In the genomic region with DNA sequence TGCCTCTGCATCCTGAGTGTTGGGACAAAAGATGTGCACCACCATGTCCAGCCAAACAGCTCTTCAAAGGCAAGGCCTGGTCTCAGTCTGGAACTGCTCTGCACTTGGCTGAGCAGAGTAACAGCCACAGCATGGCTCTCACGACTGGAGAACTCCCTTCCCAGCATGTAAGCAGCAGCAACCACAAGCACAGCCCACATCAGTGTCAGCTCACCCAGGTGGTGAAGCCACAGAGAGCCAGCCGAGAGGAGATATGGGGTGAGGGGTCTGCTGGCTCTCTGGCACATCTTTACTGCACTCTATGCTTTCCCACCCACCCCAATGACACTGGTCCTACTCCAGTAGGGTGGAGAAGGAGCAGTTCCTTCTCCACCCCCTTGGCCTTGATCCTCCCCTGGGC, we compare ENCODE assay signal across 24 mouse cellular contexts. TPM values are rescaled to one million over a fixed set of nuclear protein-coding genes. Genes with fewer than 3 reads are reported as not detected.
DNase-seq lines count a peak whose midpoint lies in the region; ATAC-seq and TF ChIP-seq lines count a peak whose summit lies in the region.
"Had no signal": no experiment of that assay in that cellular context is flagged by ENCODE, and none has a peak within 500 bp of the region (broad histone marks: within the 10 kb centered on the region; RNA-seq: fewer than 3 reads in every experiment).

No protein-coding gene starts in this region.

- no peak for TF ChIP-seq POLR2A in thymus, adult 2 months (IDR thresholded peaks at IDR 0.05; ENCODE audit: control insufficient read depth, extremely low read depth, insufficient read depth, low read length, poor library complexity)

- intact Hi-C loops in heart, postnatal 25 days (cut with DNase I), result no loop called here

- no peaks in the 10 kb centered on the region for H3K27me3 ChIP-seq in heart, embryonic 16.5 days (ENCODE audit: control insufficient read depth, insufficient read depth, low read length)
- H3K27me3 ChIP-seq in midbrain, embryonic 11.5 days (ENCODE audit: control insufficient read depth, insufficient read depth, low read length), result no peaks in the 10 kb centered on the region
- H3K27me3 ChIP-seq in midbrain, embryonic 15.5 days (replicated peaks), result no peaks in the 10 kb centered on the region
- no peaks in the 10 kb centered on the region for H3K27me3 ChIP-seq in thymus, adult 2 months (ENCODE audit: control insufficient read depth, insufficient read depth, low read length)
- H3K27me3 ChIP-seq: embryonic facial prominence, embryonic 15.5 days; forebrain, embryonic 13.5 days; limb, embryonic 12.5 days; midbrain, embryonic 12.5 days; neural tube, embryonic 12.5 days; Patski had no signal

- 68% methylated on average over 2 of the region's 2 CpGs for WGBS in heart, embryonic 16.5 days
- 87% methylated on average over 2 of the region's 2 CpGs for WGBS in midbrain, embryonic 11.5 days
- 83% methylated on average over 2 of the region's 2 CpGs for WGBS in midbrain, embryonic 15.5 days
- WGBS in thymus, adult 2 months, result 4% methylated on average over 2 of the region's 2 CpGs

- H3K4me1 ChIP-seq in heart, embryonic 16.5 days (ENCODE audit: control insufficient read depth, insufficient read depth, low read length), result peaks cover 16% of the 10 kb centered on the region
- H3K4me1 ChIP-seq in midbrain, embryonic 11.5 days (ENCODE audit: control insufficient read depth, insufficient read depth, low read length), result peaks cover 15% of the 10 kb centered on the region
- H3K4me1 ChIP-seq in midbrain, embryonic 15.5 days, result peaks cover 28% of the 10 kb centered on the region
- peaks cover 70% of the 10 kb centered on the region for H3K4me1 ChIP-seq in thymus, adult 2 months (replicated peaks; ENCODE audit: control insufficient read depth, insufficient read depth, low read length)

- H3K4me2 ChIP-seq in heart, embryonic 16.5 days (ENCODE audit: low read depth, low read length), result no peak overlapping the region
- no peak overlapping the region for H3K4me2 ChIP-seq in midbrain, embryonic 11.5 days
- no peak overlapping the region for H3K4me2 ChIP-seq in midbrain, embryonic 15.5 days
- H3K4me2 ChIP-seq: embryonic facial prominence, embryonic 15.5 days; forebrain, embryonic 13.5 days; hindbrain, embryonic 14.5 days; limb, embryonic 12.5 days; midbrain, embryonic 12.5 days; neural tube, embryonic 12.5 days had no signal

- peak overlapping the region; percentile 33; the same call in 1 of the 2 replicates for H3K27ac ChIP-seq in heart, embryonic 16.5 days (ENCODE audit: low read length)
- no peak overlapping the region for H3K27ac ChIP-seq in midbrain, embryonic 11.5 days (ENCODE audit: low read depth, low read length)
- H3K27ac ChIP-seq in midbrain, embryonic 15.5 days, result no peak overlapping the region
- H3K27ac ChIP-seq in thymus, adult 2 months (ENCODE audit: control insufficient read depth, insufficient read depth, low read length), result peak overlapping the region; percentile 83
- H3K27ac ChIP-seq: embryonic facial prominence, embryonic 15.5 days; forebrain, embryonic 13.5 days; hindbrain, embryonic 14.5 days; kidney, postnatal 0 days; left cerebral cortex, adult 2 months; limb, embryonic 12.5 days; midbrain, embryonic 12.5 days; neural tube, embryonic 12.5 days had no signal

- no peak for DNase-seq in heart, postnatal 25 days (ENCODE audit: low spot score)
- peak; percentile 74 for DNase-seq in midbrain, embryonic 11.5 days (ENCODE audit: low spot score, missing footprints)
- peak; percentile 76 for DNase-seq in thymus, adult 2 months
- DNase-seq in thymus, postnatal 36 days, result peak; percentile 74 to 83
- DNase-seq in yolk sac, embryonic 10.5 days (ENCODE audit: low spot score), result no peak
- DNase-seq: adrenal gland, postnatal 25 days; cerebellum, adult 18-20 months; cerebellum, postnatal 14 days; gastrocnemius, postnatal 10 days; kidney, adult 2 months; liver, postnatal 0 days; lung, postnatal 36 days had no signal

- ATAC-seq in heart, embryonic 16.5 days (replicated peaks; ENCODE audit: extremely low read depth, insufficient read depth, low FRiP score), result no peak
- no peak for ATAC-seq in midbrain, embryonic 11.5 days (ENCODE audit: low FRiP score)
- no peak for ATAC-seq in midbrain, embryonic 15.5 days (replicated peaks)
- ATAC-seq in inflammation-experienced regulatory T-cells, adult 6 months, result no peak
- ATAC-seq: forebrain, embryonic 13.5 days; liver, postnatal 0 days; Patski had no signal

- H3K4me3 ChIP-seq in heart, embryonic 16.5 days (ENCODE audit: low read length), result no peak overlapping the region
- H3K4me3 ChIP-seq in midbrain, embryonic 11.5 days (ENCODE audit: low read depth, low read length), result no peak overlapping the region
- H3K4me3 ChIP-seq in midbrain, embryonic 15.5 days, result no peak overlapping the region
- no peak overlapping the region; the same call in 1 of the 2 replicates for H3K4me3 ChIP-seq in thymus, adult 2 months (ENCODE audit: control insufficient read depth, insufficient read depth, low read length)
- H3K4me3 ChIP-seq: embryonic facial prominence, embryonic 15.5 days; forebrain, embryonic 13.5 days; left cerebral cortex, adult 2 months; limb, embryonic 12.5 days; midbrain, embryonic 12.5 days; neural tube, embryonic 12.5 days had no signal

- no peak overlapping the region for H3K9ac ChIP-seq in heart, embryonic 16.5 days (ENCODE audit: low read length)
- no peak overlapping the region for H3K9ac ChIP-seq in midbrain, embryonic 11.5 days (ENCODE audit: low read length)
- no peak overlapping the region for H3K9ac ChIP-seq in midbrain, embryonic 15.5 days
- H3K9ac ChIP-seq: embryonic facial prominence, embryonic 15.5 days; forebrain, embryonic 13.5 days; hindbrain, embryonic 14.5 days; limb, embryonic 12.5 days; liver, postnatal 0 days; midbrain, embryonic 12.5 days; neural tube, embryonic 12.5 days had no signal

- no peak for TF ChIP-seq CTCF in thymus, adult 2 months (IDR thresholded peaks at IDR 0.05; ENCODE audit: borderline replicate concordance, control insufficient read depth, extremely low read depth, insufficient read depth, low read length, poor library complexity)

- no peaks in the 10 kb centered on the region for H3K9me3 ChIP-seq in heart, embryonic 16.5 days (replicated peaks; ENCODE audit: control insufficient read depth, low read length)
- H3K9me3 ChIP-seq in midbrain, embryonic 11.5 days (ENCODE audit: control insufficient read depth, low read length), result no peaks in the 10 kb centered on the region
- H3K9me3 ChIP-seq in midbrain, embryonic 15.5 days, result no peaks in the 10 kb centered on the region
- H3K9me3 ChIP-seq: embryonic facial prominence, embryonic 15.5 days; forebrain, embryonic 13.5 days; limb, embryonic 12.5 days; midbrain, embryonic 12.5 days; neural tube, embryonic 12.5 days had no signal

- peaks cover 50% of the 10 kb centered on the region for H3K36me3 ChIP-seq in heart, embryonic 16.5 days (ENCODE audit: control insufficient read depth, insufficient read depth)
- peaks cover 29% of the 10 kb centered on the region for H3K36me3 ChIP-seq in midbrain, embryonic 11.5 days (ENCODE audit: control insufficient read depth, insufficient read depth, low read length)
- peaks cover 54% of the 10 kb centered on the region for H3K36me3 ChIP-seq in midbrain, embryonic 15.5 days (replicated peaks)
- H3K36me3 ChIP-seq in thymus, adult 2 months (ENCODE audit: control insufficient read depth, insufficient read depth, low read length), result peaks cover 28% of the 10 kb centered on the region

RNA-seq across cellular contexts. Expression of a gene that starts 4.6 kb away (rescaled TPM):
- 6.7 and 6.8 TPM in 2 replicates for polyA plus RNA-seq in heart, embryonic 16.5 days (2015; fragmentation: Nextera tagmentation; extraction: Ambion mirVana)
- 10 to 100 TPM; 62.6 to 64.6 TPM for total RNA-seq in heart, postnatal 25 days (2021)
- 12.8 and 14.6 TPM in 2 replicates for polyA plus RNA-seq in midbrain, embryonic 11.5 days (2014; fragmentation: Nextera tagmentation; extraction: Ambion mirVana)
- 19.5 TPM in 2 replicates for polyA plus RNA-seq in midbrain, embryonic 15.5 days (2015; fragmentation: Nextera tagmentation; extraction: Ambion mirVana)
- 332 and 343 TPM in 2 replicates for polyA plus RNA-seq in thymus, adult 2 months (2012; rRNA removed)
- 10 to 100 TPM in 1 of 3 experiments, 1 to 10 TPM in 2; 8.5 to 13.3 (median 8.9) TPM for polyA plus RNA-seq in inflammation-experienced regulatory T-cells, adult 6 months (2017; shearing (Covaris generic))

RNA-seq across cellular contexts. Expression of a gene that starts 11.8 kb away (rescaled TPM):
- 2.2 and 2.3 TPM in 2 replicates for polyA plus RNA-seq in heart, embryonic 16.5 days (2015; fragmentation: Nextera tagmentation; extraction: Ambion mirVana)
- total RNA-seq in heart, postnatal 25 days (2021), result 1 to 10 TPM; 8.0 to 9.1 TPM
- polyA plus RNA-seq in midbrain, embryonic 11.5 days (2014; fragmentation: Nextera tagmentation; extraction: Ambion mirVana), result 2.7 and 3.2 TPM in 2 replicates
- 1.8 and 1.9 TPM in 2 replicates for polyA plus RNA-seq in midbrain, embryonic 15.5 days (2015; fragmentation: Nextera tagmentation; extraction: Ambion mirVana)
- polyA plus RNA-seq in thymus, adult 2 months (2012; rRNA removed), result 38.2 and 46.5 TPM in 2 replicates
- polyA plus RNA-seq in inflammation-experienced regulatory T-cells, adult 6 months (2017; shearing (Covaris generic)), result 1 to 10 TPM; 2.2 to 4.0 (median 2.5) TPM

RNA-seq across cellular contexts. Expression of a gene that starts 12.6 kb away (rescaled TPM):
- 8.3 and 8.6 TPM in 2 replicates for polyA plus RNA-seq in heart, embryonic 16.5 days (2015; fragmentation: Nextera tagmentation; extraction: Ambion mirVana)
- 10 to 100 TPM; 13.6 to 20.2 TPM for total RNA-seq in heart, postnatal 25 days (2021)
- 6.9 and 7.7 TPM in 2 replicates for polyA plus RNA-seq in midbrain, embryonic 11.5 days (2014; fragmentation: Nextera tagmentation; extraction: Ambion mirVana)
- polyA plus RNA-seq in midbrain, embryonic 15.5 days (2015; fragmentation: Nextera tagmentation; extraction: Ambion mirVana), result 18.5 and 18.7 TPM in 2 replicates
- polyA plus RNA-seq in thymus, adult 2 months (2012; rRNA removed), result 93.6 and 102 TPM in 2 replicates
- 10 to 100 TPM; 24.6 to 26.2 (median 25.0) TPM for polyA plus RNA-seq in inflammation-experienced regulatory T-cells, adult 6 months (2017; shearing (Covaris generic))

RNA-seq across cellular contexts. Expression of a gene that starts 17.5 kb away (rescaled TPM):
- 8.5 and 11.2 TPM in 2 replicates for polyA plus RNA-seq in heart, embryonic 16.5 days (2015; fragmentation: Nextera tagmentation; extraction: Ambion mirVana)
- 10 to 100 TPM; 19.2 to 29.6 TPM for total RNA-seq in heart, postnatal 25 days (2021)
- 11.7 and 13.9 TPM in 2 replicates for polyA plus RNA-seq in midbrain, embryonic 11.5 days (2014; fragmentation: Nextera tagmentation; extraction: Ambion mirVana)
- polyA plus RNA-seq in midbrain, embryonic 15.5 days (2015; fragmentation: Nextera tagmentation; extraction: Ambion mirVana), result 3.3 and 5.3 TPM in 2 replicates
- polyA plus RNA-seq in thymus, adult 2 months (2012; rRNA removed), result 59.4 and 60.4 TPM in 2 replicates
- under 1 TPM; 0.34 to 0.70 (median 0.38) TPM for polyA plus RNA-seq in inflammation-experienced regulatory T-cells, adult 6 months (2017; shearing (Covaris generic))

RNA-seq across cellular contexts. Expression of a gene that starts 34.4 kb away (rescaled TPM):
- polyA plus RNA-seq in heart, embryonic 16.5 days (2015; fragmentation: Nextera tagmentation; extraction: Ambion mirVana), result 22.7 and 24.7 TPM in 2 replicates
- total RNA-seq in heart, postnatal 25 days (2021), result 10 to 100 TPM; 61.9 to 65.9 TPM
- polyA plus RNA-seq in midbrain, embryonic 11.5 days (2014; fragmentation: Nextera tagmentation; extraction: Ambion mirVana), result 25.5 and 29.7 TPM in 2 replicates
- 42.1 and 45.9 TPM in 2 replicates for polyA plus RNA-seq in midbrain, embryonic 15.5 days (2015; fragmentation: Nextera tagmentation; extraction: Ambion mirVana)
- polyA plus RNA-seq in thymus, adult 2 months (2012; rRNA removed), result 270 and 297 TPM in 2 replicates
- polyA plus RNA-seq in inflammation-experienced regulatory T-cells, adult 6 months (2017; shearing (Covaris generic)), result 10 to 100 TPM; 17.9 to 35.2 (median 21.6) TPM

Comparison
In these comparisons a context has a peak if more than half of its experiments do, and no peak if none do; other contexts are left out.
1. H3K27ac ChIP-seq: peak in heart, embryonic 16.5 days (single experiment) and thymus, adult 2 months (single experiment); none in midbrain, embryonic 11.5 days (single experiment) and midbrain, embryonic 15.5 days (single experiment).
2. DNase-seq: peak in midbrain, embryonic 11.5 days (single experiment), thymus, adult 2 months (single experiment) and thymus, postnatal 36 days (2 of 2); none in heart, postnatal 25 days (single experiment) and yolk sac, embryonic 10.5 days (single experiment).
3. RNA of a gene that starts 4.6 kb away (polyA plus RNA-seq): 332 to 343 TPM in thymus, adult 2 months; 19.5 TPM in midbrain, embryonic 15.5 days, 12.8 to 14.6 TPM in midbrain, embryonic 11.5 days, 8.5 to 13.3 TPM in inflammation-experienced regulatory T-cells, adult 6 months and 6.7 to 6.8 TPM in heart, embryonic 16.5 days; every median in the first group is over 10 times any median in the second.